Mouse (Mus musculus): ENCODE data around the gene Zdbf2.

Zdbf2 gene

DNA sequence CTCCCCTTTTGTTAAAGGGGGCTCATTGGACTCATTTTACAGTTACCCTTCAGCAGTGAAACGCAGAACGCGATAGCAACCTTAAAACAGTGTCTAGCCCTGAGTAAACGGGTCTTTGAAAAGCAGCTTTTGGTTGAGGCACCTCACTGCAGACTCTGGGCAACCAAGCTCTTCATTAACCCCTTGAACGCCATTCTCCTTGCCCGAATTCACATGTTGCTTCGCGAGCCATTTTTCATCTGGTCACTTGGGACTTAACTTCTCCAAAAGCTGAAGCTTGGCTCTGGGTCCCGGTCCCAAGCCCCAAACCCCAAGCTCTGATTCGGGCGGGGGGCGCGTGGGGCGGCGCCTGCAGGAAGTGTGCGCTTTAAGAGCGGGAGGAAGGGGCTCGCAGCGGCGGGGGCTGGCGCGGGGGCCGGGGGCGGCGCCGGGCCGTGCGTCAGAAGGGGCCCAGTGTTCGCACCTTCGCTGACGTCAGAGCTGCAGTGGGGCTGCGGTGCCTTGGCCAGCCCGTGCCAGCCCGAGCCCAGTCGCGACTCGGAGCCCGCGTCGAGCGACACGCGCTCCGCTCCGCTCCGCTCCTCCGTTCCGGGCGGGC, at the start of gene Zdbf2:
Gene Zdbf2, plus strand, starts transcription at position 525 of the 598 bp plus-strand sequence.
- DNase-seq (ENCODE audit: low spot score in 2 of 2), result no peak

- no peak for DNase-seq (ENCODE audit: low spot score in 2 of 2)
Measured at GRCm38 (mm10) chr1:63225009-63225408, 48.1 kb upstream of the Zdbf2 start.

GRCm38 (mm10) chr1:63225890-63226289, 47.2 kb upstream of the Zdbf2 start:
- no peak for DNase-seq (ENCODE audit: low spot score in 2 of 2)

DNA sequence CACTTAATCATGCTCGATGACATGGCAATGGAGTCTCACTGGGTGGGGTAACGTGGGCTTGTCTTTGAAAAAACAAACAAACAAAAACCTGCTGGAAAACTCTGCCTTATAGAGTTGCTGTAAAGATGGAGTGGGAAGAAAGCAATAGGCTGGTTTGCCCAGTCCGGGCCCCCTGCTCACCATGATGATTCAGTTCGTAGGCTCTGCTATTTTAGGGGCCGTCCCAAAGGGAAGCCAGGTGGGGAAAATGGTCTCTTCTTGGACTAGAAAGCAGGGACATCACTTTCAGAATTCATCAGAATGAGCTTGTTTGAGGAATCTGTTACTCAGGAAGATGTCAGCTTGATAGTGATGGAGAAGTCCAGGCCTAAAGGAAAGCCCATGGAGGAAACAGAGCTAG, 45.8 kb upstream of the Zdbf2 start:
- DNase-seq (ENCODE audit: low spot score in 2 of 2), result no peak

DNA sequence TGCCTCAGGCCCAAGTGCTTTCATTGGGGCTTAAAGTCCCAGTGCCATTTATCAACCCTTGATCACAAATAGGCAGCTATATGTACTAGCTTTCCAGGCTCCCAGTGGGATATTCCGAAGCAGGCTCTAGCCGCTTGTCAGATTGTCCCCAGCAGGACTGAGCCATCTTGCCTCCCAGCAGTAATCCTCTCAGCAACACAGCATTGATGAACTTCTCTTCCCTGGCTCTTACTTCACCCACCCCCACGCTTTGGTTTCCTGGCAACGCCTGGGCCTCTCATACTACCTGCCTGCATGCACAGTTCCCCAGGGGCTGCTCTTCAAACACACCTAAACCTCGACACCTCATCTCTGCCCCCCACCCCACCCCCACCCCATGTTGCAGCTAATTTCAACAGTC, 35.7 kb upstream of the Zdbf2 start:
- no peak for DNase-seq (ENCODE audit: low spot score in 2 of 2)

GRCm38 (mm10) chr1:63239305-63239704, 33.8 kb upstream of the Zdbf2 start:
- no peak for DNase-seq (ENCODE audit: low spot score in 2 of 2)

DNA sequence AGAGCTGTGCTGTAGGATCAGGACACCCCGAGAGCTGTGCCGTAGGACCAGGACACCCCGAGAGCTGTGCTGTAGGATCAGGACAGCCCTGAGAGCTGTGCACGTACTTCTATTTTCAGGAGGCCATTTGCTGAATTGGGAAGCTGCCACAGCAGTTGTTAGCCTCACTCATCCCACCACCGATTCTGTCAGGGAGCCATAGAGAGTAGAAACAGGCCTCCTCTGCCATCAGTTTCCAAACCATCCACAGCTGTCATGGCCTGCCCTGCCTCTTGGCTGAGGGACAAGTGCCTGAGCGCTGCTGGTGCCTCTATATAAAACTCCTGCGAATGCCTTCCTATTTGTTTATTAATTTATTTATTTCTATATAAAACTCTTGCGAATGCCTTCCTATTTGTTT, 33.3 kb upstream of the Zdbf2 start:
- DNase-seq (ENCODE audit: low spot score in 2 of 2), result no peak

GRCm38 (mm10) chr1:63243854-63244253, 29.2 kb upstream of the Zdbf2 start:
- DNase-seq (ENCODE audit: low spot score in 2 of 2), result no peak

- no peak for DNase-seq (ENCODE audit: low spot score in 2 of 2)
Measured at GRCm38 (mm10) chr1:63246862-63247521, 26.1 kb upstream of the Zdbf2 start.

DNA sequence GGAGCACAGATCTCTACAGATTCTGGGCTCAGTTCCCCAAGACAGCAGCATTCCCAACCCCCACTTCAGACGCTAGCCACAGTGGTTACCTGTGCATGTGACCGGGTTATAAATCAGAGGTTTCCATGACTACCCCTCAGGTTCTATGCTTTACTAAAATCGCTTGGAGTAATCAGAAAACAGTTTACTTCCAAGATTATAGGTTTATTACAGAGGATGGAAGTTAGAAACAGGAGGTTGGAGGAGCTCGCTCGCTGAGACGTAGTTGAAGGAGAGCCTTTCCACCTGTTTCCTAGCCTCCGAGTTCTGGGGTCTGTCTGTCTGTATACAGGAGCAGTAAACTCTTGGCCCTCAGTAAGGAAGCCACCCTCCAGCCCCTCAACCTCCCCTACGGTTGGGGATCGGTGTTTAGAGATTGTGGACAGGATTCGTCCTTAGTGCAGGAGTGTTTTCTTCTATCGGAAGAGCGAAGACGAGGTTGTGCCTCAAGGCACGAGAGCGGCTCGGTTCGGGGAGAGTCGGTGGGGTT, 25.2 kb upstream of the Zdbf2 start:
- no peak for DNase-seq (ENCODE audit: low spot score in 2 of 2)

DNA sequence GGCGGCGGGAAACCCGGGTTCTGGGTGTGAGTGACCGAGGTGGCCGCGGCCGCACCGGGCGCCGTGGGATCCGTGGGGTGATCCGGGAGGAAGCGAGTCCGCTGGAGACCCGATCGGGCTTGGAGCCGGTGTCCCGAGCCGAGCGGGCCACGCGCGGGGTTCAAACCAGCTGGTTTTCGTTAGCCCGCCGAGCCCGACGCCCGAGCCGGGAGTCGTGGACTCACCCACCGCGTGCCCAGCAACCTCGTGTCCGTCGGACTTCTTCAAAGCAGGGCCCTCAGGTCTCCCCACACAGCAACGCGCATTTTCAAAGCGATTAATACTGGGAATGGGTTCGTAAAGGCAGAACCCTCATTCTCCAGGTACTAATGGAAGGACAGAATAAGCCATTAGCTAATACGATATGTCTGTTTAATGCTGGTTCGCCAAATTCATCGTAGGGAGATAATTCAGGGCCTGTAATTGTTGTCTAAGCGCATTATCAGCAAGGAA, 24.7 kb upstream of the Zdbf2 start:
- DNase-seq (ENCODE audit: low spot score in 2 of 2), result no peak

- no peak for DNase-seq (ENCODE audit: low spot score in 2 of 2)
Measured at GRCm38 (mm10) chr1:63249261-63249660, 23.8 kb upstream of the Zdbf2 start.

GRCm38 (mm10) chr1:63252351-63253209, 20.5 kb upstream of the Zdbf2 start:
- DNase-seq (ENCODE audit: low spot score in 2 of 2), result no peak

DNA sequence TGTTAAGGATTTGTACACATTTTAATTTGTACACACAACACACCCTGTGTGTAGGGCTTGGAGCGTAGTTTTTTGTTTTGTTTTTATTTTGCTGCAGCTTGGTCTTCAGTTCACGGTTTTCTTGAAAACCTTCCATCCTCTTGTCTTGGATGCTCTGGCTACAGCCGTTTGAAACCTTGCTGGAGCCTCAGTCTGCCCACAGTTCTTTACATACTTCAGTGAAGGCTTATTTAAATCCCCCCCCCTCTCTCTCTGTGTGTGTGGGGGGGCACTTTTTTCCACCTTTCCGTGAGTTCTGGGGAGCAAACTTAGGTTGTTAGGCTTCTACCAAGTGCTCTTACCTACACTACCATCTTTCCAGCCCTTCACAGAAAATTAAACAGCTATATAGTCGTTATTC, 19.8 kb upstream of the Zdbf2 start:
- DNase-seq (ENCODE audit: low spot score in 2 of 2), result no peak

GRCm38 (mm10) chr1:63255101-63255500, 18.0 kb upstream of the Zdbf2 start:
- no peak for DNase-seq (ENCODE audit: low spot score in 2 of 2)

DNA sequence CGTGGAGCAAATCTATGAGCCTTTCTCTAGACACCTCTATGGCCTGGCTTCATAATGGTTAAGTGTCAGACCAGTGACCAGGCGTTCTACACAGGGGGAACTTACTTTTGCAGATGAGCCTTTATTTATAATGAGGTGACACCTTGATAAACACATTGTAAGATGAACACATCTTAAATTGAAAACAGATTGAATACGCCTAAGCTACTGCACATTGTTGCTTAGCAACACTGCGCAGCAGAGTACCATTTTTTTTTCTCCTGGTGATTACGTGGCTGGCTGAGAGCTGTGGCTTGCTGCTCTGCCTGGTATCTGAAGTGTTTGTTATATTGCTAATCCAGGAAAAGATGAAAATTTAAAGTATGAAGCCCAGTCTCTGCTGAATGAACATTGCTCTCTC, 17.0 kb upstream of the Zdbf2 start:
- DNase-seq (ENCODE audit: low spot score in 2 of 2), result peak; percentile 15 to 26

DNA sequence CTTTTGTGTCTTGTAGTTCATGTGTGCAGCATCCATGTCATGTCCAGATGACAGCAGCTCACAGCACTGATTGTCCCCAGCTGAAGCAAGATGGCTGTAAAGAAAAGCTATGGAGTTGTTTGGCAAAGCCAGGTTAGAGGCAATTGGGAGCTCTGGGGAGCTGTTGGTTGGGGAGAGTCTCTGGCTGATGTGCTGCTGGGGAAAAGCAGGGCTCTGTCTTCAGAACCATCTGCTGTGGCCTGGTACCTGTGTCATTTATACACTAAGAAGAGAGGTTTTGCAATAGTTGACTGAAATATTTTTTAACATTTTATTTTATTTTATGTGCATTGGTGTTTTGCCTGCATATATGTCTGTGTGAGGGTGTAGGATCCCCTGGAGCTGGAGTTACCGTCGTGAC, 14.6 kb upstream of the Zdbf2 start:
- DNase-seq (ENCODE audit: low spot score in 2 of 2), result no peak

- DNase-seq (ENCODE audit: low spot score in 2 of 2), result no peak
Measured at GRCm38 (mm10) chr1:63259271-63259830, 13.7 kb upstream of the Zdbf2 start.

DNA sequence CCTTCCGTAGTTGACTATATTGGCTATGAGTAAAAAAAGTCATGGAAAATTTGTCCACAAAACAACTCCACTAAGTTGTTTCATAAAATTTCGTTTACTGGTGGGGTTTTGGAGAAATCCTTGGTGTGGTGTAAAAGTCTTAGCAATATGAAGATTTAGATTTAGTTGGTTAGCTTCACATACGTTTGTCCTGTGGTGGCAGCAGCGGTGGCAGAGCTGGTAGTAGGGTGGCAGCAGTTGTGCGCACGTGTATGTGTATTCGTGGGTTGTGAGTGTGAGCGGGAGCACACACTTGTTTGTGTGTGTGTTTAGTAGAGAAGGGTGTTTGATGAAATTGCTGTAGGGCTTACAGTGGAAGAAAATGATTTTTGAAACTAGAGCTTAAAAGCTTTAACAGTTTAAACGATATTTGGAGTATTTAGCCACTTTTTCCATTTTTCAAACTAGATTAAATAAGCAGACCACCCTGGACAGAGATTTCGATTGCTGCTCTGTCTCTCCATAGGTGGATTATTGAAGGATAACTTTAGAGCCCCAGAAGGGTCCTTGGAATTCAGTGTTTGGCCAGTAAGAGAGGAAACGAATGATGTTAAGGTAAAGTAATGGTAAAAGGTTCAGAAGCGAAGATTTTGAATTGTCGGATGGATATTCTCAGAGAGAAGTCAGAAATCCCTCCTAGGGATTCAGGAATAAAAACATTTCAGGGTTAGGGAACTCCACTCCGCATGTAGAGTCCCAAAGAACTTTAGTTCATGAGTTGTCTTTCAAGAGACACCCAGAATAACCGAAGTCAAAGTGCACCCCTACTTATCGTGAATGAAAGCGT, 12.9 kb upstream of the Zdbf2 start:
- no peak for DNase-seq (ENCODE audit: low spot score in 2 of 2)

DNA sequence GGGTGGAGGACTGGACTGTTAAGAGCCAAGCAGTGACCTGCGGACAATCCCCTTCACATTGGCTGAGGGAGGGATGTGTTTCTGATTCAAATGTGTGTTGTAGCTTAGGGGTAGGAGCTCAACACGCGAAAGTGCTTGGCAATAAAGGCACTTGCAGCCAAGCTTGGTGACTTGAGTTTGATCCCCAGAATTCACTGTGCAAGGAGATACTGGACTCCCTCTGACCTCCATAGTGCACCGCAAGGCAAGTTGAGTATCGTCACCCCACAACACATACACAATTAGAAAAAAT, 12.4 kb upstream of the Zdbf2 start:
- DNase-seq (ENCODE audit: low spot score in 2 of 2), result no peak

- DNase-seq (ENCODE audit: low spot score in 2 of 2), result no peak
Measured at GRCm38 (mm10) chr1:63261041-63261590, 11.9 kb upstream of the Zdbf2 start.

Data from left cerebral cortex, adult 9 months (tissue).